12 mouse cellular contexts compared by ENCODE assay signal in genomic region chr16:34029790-34030189, GRCm38 (mm10).
DNase-seq lines count a peak whose midpoint lies in the region; ATAC-seq and TF ChIP-seq lines count a peak whose summit lies in the region.
"Had no signal": no experiment of that assay in that cellular context is flagged by ENCODE, and none has a peak within 500 bp of the region (broad histone marks: within the 10 kb centered on the region; RNA-seq: fewer than 3 reads in every experiment).

No protein-coding gene starts in this region.

- no peak for ATAC-seq in heart, embryonic 12.5 days (ENCODE audit: insufficient number of reproducible peaks, low FRiP score)
- no peak for ATAC-seq in lung, embryonic 15.5 days (ENCODE audit: borderline replicate concordance, extremely low read depth, low FRiP score, low TSS enrichment)
- ATAC-seq in erythroblast, adult 5-6 weeks (replicated peaks; ENCODE audit: low FRiP score, poor library complexity, severe bottlenecking): no peak

- H3K27ac ChIP-seq in heart, embryonic 12.5 days (ENCODE audit: poor library complexity, severe bottlenecking): 0 out of 2 replicates have a peak overlapping the region, but pooled peaks have one; percentile 61
- no peak overlapping the region for H3K27ac ChIP-seq in lung, embryonic 15.5 days
- no peak overlapping the region for H3K27ac ChIP-seq in left cerebral cortex, adult 2 months
- H3K27ac ChIP-seq: neural tube, embryonic 12.5 days had no signal

- no peak for TF ChIP-seq CTCF in left cerebral cortex, adult 2 months (IDR thresholded peaks at IDR 0.05)

- DNase-seq in heart, adult 8-10 months (ENCODE audit: low spot score): peak; percentile 27
- peak; percentile 94 for DNase-seq in kidney, adult 9 months
- DNase-seq in cerebellum, postnatal 25 days: no peak
- DNase-seq in left cerebral cortex, adult 2 months (ENCODE audit: extremely low spot score in 1 of 2, low spot score in 2 of 2): no peak
- DNase-seq: adrenal gland, postnatal 10 days; cerebellum, adult 9-11 months; gastrocnemius, postnatal 10 days; thymus, postnatal 36 days had no signal

- 78% methylated on average over 5 of the region's 5 CpGs for WGBS in heart, embryonic 12.5 days
- 69% methylated on average over 5 of the region's 5 CpGs for WGBS in lung, embryonic 15.5 days

- no peak overlapping the region for H3K9ac ChIP-seq in heart, embryonic 12.5 days
- H3K9ac ChIP-seq in lung, embryonic 15.5 days: no peak overlapping the region
- H3K9ac ChIP-seq: neural tube, embryonic 12.5 days had no signal

- H3K4me3 ChIP-seq in heart, embryonic 12.5 days: no peak overlapping the region
- no peak overlapping the region for H3K4me3 ChIP-seq in lung, embryonic 15.5 days
- no peak overlapping the region for H3K4me3 ChIP-seq in left cerebral cortex, adult 2 months
- H3K4me3 ChIP-seq: neural tube, embryonic 12.5 days had no signal

- H3K4me2 ChIP-seq in heart, embryonic 12.5 days: no peak overlapping the region
- 0 out of 2 replicates have a peak overlapping the region, but pooled peaks have one; percentile 7 for H3K4me2 ChIP-seq in lung, embryonic 15.5 days
- H3K4me2 ChIP-seq: neural tube, embryonic 12.5 days had no signal

- peaks cover 36% of the 10 kb centered on the region for H3K4me1 ChIP-seq in heart, embryonic 12.5 days (replicated peaks)
- H3K4me1 ChIP-seq in lung, embryonic 15.5 days: peaks cover 19% of the 10 kb centered on the region
- H3K4me1 ChIP-seq: neural tube, embryonic 12.5 days had no signal

- intact Hi-C loops in left cerebral cortex, adult 2 months (cut with DNase I): no loop called here

- no peaks in the 10 kb centered on the region for H3K9me3 ChIP-seq in heart, embryonic 12.5 days (replicated peaks)
- H3K9me3 ChIP-seq in lung, embryonic 15.5 days: no peaks in the 10 kb centered on the region
- H3K9me3 ChIP-seq: neural tube, embryonic 12.5 days had no signal

- H3K27me3 ChIP-seq in heart, embryonic 12.5 days (replicated peaks): no peaks in the 10 kb centered on the region
- no peaks in the 10 kb centered on the region for H3K27me3 ChIP-seq in lung, embryonic 15.5 days
- H3K27me3 ChIP-seq: neural tube, embryonic 12.5 days had no signal

- peaks cover 55% of the 10 kb centered on the region for H3K36me3 ChIP-seq in heart, embryonic 12.5 days
- H3K36me3 ChIP-seq in lung, embryonic 15.5 days: peaks cover 28% of the 10 kb centered on the region

Comparison
In these comparisons a context has a peak if more than half of its experiments do, and no peak if none do; other contexts are left out.
1. DNase-seq: peak in heart, adult 8-10 months (single experiment) and kidney, adult 9 months (single experiment); none in cerebellum, postnatal 25 days (0 of 2) and left cerebral cortex, adult 2 months (0 of 2).